Mouse (Mus musculus) forebrain, embryonic 11.5 days (tissue): Measurements from ENCODE around the gene Mpv17. TPM values are rescaled to one million over a fixed set of nuclear protein-coding genes. Genes with fewer than 3 reads are reported as not detected.

ENCODE experiments used
- ATAC-seq: fragments of 200-750 bp; cut with Nextera tagmentation; replicated peaks from 2 replicates; pipeline ENCODE4 v1.8.0; 2017; ENCODE audit warnings: moderate TSS enrichment; ENCODE audit not compliant: low FRiP score
- DNase-seq: peaks from one replicate; pipeline ENCODE4 v3.0.0-alpha.2; 2017; ENCODE audit warnings: low spot score
- H3K27ac ChIP-seq: fragments of 300-500 bp; sonication (generic); 2 replicates; pipeline ENCODE4 v1.5.1; 2014; ENCODE audit warnings: low read depth, low read length
- H3K27me3 ChIP-seq: fragments of 300-500 bp; sonication (generic); 2 replicates; pipeline ENCODE4 v1.6.1; 2014; ENCODE audit warnings: mild to moderate bottlenecking, low read length, mixed read lengths; ENCODE audit not compliant: control insufficient read depth, insufficient read depth
- H3K36me3 ChIP-seq: fragments of 300-500 bp; sonication (generic); 2 replicates; pipeline ENCODE4 v1.6.1; 2014; ENCODE audit warnings: mild to moderate bottlenecking, low read length, moderate library complexity, mixed read lengths; ENCODE audit not compliant: control insufficient read depth, insufficient read depth
- H3K4me1 ChIP-seq: fragments of 300-500 bp; sonication (generic); replicated peaks from 2 replicates; pipeline ENCODE4 v1.6.1; 2014; ENCODE audit warnings: low read length, mixed read lengths; ENCODE audit not compliant: control insufficient read depth, insufficient read depth
- H3K4me2 ChIP-seq: fragments of 300-500 bp; sonication (generic); 2 replicates; pipeline ENCODE4 v1.6.1; 2014; ENCODE audit warnings: low read depth, mild to moderate bottlenecking, low read length, moderate library complexity, mixed read lengths; ENCODE audit not compliant: severe bottlenecking
- H3K4me3 ChIP-seq: fragments of 300-500 bp; sonication (generic); 2 replicates; pipeline ENCODE4 v1.5.1; 2014; ENCODE audit warnings: low read depth, low read length
- H3K9ac ChIP-seq: fragments of 300-500 bp; sonication (generic); 2 replicates; pipeline ENCODE4 v1.6.1; 2014; ENCODE audit warnings: low read length
- H3K9me3 ChIP-seq: fragments of 300-500 bp; sonication (generic); 2 replicates; pipeline ENCODE4 v1.6.1; 2016; ENCODE audit warnings: low read length, mixed read lengths; ENCODE audit not compliant: control insufficient read depth
- WGBS: fragments of 180-500 bp; shearing (Covaris S2); extraction: QIAGEN DNeasy Blood & Tissue Kit; methylation state at CpG from one replicate; pipeline ENCODE4 v1.1.7; 2014; 5-methylcytosine and 5-hydroxymethylcytosine counted together
- polyA plus RNA-seq: library from polyadenylated mRNA; unstranded; fragments of >200 nt; fragmentation: Nextera tagmentation; extraction: Ambion mirVana; gene quantifications from 2 replicates; pipeline ENCODE4 v1.2.1, GENCODE M21; 2014

Gene Mpv17
- polyA plus RNA-seq, 1 experiment from 2014 or later = 56.3 TPM

- Histone ChIP-seq H3K36me3 (no peaks in the 10 kb centered on the region), H3K9ac (peak overlapping the region; percentile 79), H3K4me2 (peak overlapping the region; percentile 81), H3K4me1 (no peaks in the 10 kb centered on the region), H3K27me3 (no peaks in the 10 kb centered on the region), H3K9me3 (no peaks in the 10 kb centered on the region), H3K27ac (peak overlapping the region; percentile 98), H3K4me3 (peak overlapping the region; percentile 91)
- WGBS = under 1% methylated on average over 25 of the region's 25 CpGs
- peak; percentile 63 for ATAC-seq
- DNase-seq = peak; percentile 59
Observed at GRCm38 (mm10) chr5:31179301-31179765, 25.3 kb upstream of the Mpv17 start.

- no peaks in the 10 kb centered on the region for H3K9me3 ChIP-seq
- H3K9ac ChIP-seq = no peak overlapping the region
- no peaks in the 10 kb centered on the region for H3K4me1 ChIP-seq
- H3K36me3 ChIP-seq = peaks cover 23% of the 10 kb centered on the region
- DNase-seq (no peak), ATAC-seq (no peak)
- H3K27me3 ChIP-seq = no peaks in the 10 kb centered on the region
- no peak overlapping the region for H3K27ac ChIP-seq
- H3K4me2 ChIP-seq = no peak overlapping the region
- 91% methylated on average over 4 of the region's 4 CpGs for WGBS
- no peak overlapping the region for H3K4me3 ChIP-seq
Observed at GRCm38 (mm10) chr5:31168630-31169029, 14.6 kb upstream of the Mpv17 start.

- H3K9me3 ChIP-seq = no peaks in the 10 kb centered on the region
- no peak overlapping the region for H3K9ac ChIP-seq
- H3K27ac ChIP-seq = no peak overlapping the region
- no peaks in the 10 kb centered on the region for H3K27me3 ChIP-seq
- no peaks in the 10 kb centered on the region for H3K4me1 ChIP-seq
- ATAC-seq (no peak), DNase-seq (no peak)
- H3K36me3 ChIP-seq = peaks cover 21% of the 10 kb centered on the region
- H3K4me3 ChIP-seq = no peak overlapping the region
- H3K4me2 ChIP-seq = no peak overlapping the region
- WGBS = 94% methylated on average over 1 of the region's 1 CpGs
Observed at GRCm38 (mm10) chr5:31164878-31165277, 10.8 kb upstream of the Mpv17 start.

- Histone ChIP-seq H3K9me3 (no peaks in the 10 kb centered on the region), H3K36me3 (peaks cover 15% of the 10 kb centered on the region)
Observed at GRCm38 (mm10) chr5:31162462-31162861, 8.4 kb upstream of the Mpv17 start.

GRCm38 (mm10) chr5:31153516-31154151 lies 417 bp downstream of the Mpv17 start:
- no peaks in the 10 kb centered on the region for H3K9me3 ChIP-seq
- no peaks in the 10 kb centered on the region for H3K27me3 ChIP-seq
- H3K36me3 ChIP-seq = peaks cover 13% of the 10 kb centered on the region; the same call in 1 of the 2 replicates
- H3K4me1 ChIP-seq = peaks cover 5% of the 10 kb centered on the region; the same call in 1 of the 2 replicates
- peak overlapping the region; percentile 58 for H3K4me3 ChIP-seq
- H3K4me2 ChIP-seq = peak overlapping the region; percentile 94
- peak overlapping the region; percentile 72 for H3K9ac ChIP-seq
- no peak for DNase-seq
- ATAC-seq = peak; percentile 31
- WGBS = 41% methylated on average over 6 of the region's 6 CpGs
- H3K27ac ChIP-seq = no peak overlapping the region

More at GRCm38 (mm10) chr5:31162462-31162861, 8.4 kb upstream of the Mpv17 start:
- Histone ChIP-seq H3K27ac (no peak overlapping the region), H3K4me1 (no peaks in the 10 kb centered on the region), H3K4me3 (no peak overlapping the region), H3K9ac (no peak overlapping the region), H3K27me3 (no peaks in the 10 kb centered on the region), H3K4me2 (no peak overlapping the region)
- no peak for ATAC-seq
- no peak for DNase-seq

- Histone ChIP-seq H3K36me3 (no peaks in the 10 kb centered on the region), H3K9me3 (no peaks in the 10 kb centered on the region), H3K9ac (no peak overlapping the region), H3K4me3 (no peak overlapping the region), H3K27ac (no peak overlapping the region), H3K4me1 (peaks cover 5% of the 10 kb centered on the region; the same call in 1 of the 2 replicates), H3K27me3 (no peaks in the 10 kb centered on the region), H3K4me2 (no peak overlapping the region)
- WGBS = 96% methylated on average over 3 of the region's 3 CpGs
- DNase-seq (no peak), ATAC-seq (no peak)
Observed at GRCm38 (mm10) chr5:31151746-31152145, 2.3 kb downstream of the Mpv17 start.

- ATAC-seq = no peak
- Histone ChIP-seq H3K36me3 (no peaks in the 10 kb centered on the region), H3K4me3 (no peak overlapping the region), H3K27me3 (no peaks in the 10 kb centered on the region), H3K9ac (no peak overlapping the region), H3K4me2 (no peak overlapping the region), H3K4me1 (peaks cover 5% of the 10 kb centered on the region; the same call in 1 of the 2 replicates), H3K27ac (no peak overlapping the region), H3K9me3 (no peaks in the 10 kb centered on the region)
- 91% methylated on average over 4 of the region's 4 CpGs for WGBS
- no peak for DNase-seq
Observed at GRCm38 (mm10) chr5:31149781-31150180, 4.3 kb downstream of the Mpv17 start.

- DNase-seq (no peak), ATAC-seq (no peak)
- Histone ChIP-seq H3K9ac (no peak overlapping the region), H3K27ac (no peak overlapping the region), H3K4me3 (no peak overlapping the region), H3K9me3 (no peaks in the 10 kb centered on the region), H3K4me1 (peaks cover 11% of the 10 kb centered on the region; the same call in 1 of the 2 replicates), H3K4me2 (no peak overlapping the region), H3K36me3 (peaks cover 3% of the 10 kb centered on the region; the same call in 1 of the 2 replicates), H3K27me3 (peaks cover 50% of the 10 kb centered on the region)
- 17% methylated on average over 9 of the region's 9 CpGs for WGBS
Observed at GRCm38 (mm10) chr5:31138968-31139425, 15.1 kb downstream of the Mpv17 start.
